ENCODE assay signal across 1 mouse cellular context in the genomic region with DNA sequence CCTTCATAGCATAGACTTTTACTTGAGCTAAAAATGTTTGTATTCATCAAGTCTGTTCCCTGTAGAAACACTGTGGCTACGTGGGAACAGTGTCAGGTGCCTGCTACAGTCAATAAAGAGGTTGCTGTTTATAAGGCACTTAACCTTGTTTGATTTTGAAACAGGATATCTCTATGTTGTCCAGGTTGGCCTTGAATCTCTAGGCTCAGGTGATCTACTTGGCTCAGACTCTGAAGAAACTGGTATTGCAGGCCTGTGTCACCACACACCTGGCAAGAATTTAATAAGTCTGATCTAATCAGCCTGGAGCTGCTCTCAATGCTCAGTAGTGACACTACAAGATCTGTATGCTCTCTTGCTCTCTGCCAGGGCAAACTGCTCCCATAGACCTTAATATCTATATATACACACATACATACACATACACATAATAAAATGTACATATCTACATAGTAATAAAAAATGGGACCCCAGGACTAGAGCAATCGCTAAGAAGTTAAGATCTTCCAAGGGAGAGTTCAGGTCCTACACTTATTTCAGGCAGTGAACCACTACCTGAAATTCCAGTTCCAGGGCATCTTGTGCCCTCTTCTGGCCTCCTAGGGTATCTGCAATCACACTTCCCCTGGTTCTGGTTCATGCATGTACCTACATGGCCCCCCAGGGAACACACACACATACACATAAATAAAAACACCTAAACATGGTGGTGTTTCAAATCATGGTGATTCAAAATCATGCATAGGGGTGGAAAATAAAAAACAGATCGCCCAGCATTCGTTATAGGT.
A peak's percentile ranks its signal among the peaks of the same experiment; 100 is the strongest.
TF ChIP-seq lines count a peak whose summit lies in the region.

No protein-coding gene starts in this region.

TF ChIP-seq in CH12.LX, 34 proteins besides CTCF, POLR2A, EP300 and RAD21:
- no peak for TF ChIP-seq TBP (conservative IDR thresholded peaks at IDR 0.05; ENCODE audit: low read depth, low read length)
- TF ChIP-seq SMC3 (IDR thresholded peaks at IDR 0.05; ENCODE audit: low read depth, low read length): peak; percentile 92
- TF ChIP-seq ZMIZ1 (IDR thresholded peaks at IDR 0.05; ENCODE audit: low read depth, low read length): no peak
- TF ChIP-seq ZC3H11A (IDR thresholded peaks at IDR 0.05; ENCODE audit: low read depth, low read length): peak; percentile 80
TF ChIP-seq in CH12.LX: peak in this region for 2.
